Mouse (Mus musculus): Measurements from ENCODE around the gene Glyctk. TPM values are rescaled to one million over a fixed set of nuclear protein-coding genes. Genes with fewer than 3 reads are reported as not detected.
A peak's percentile ranks its signal among the peaks of the same experiment; 100 is the strongest.

The Glyctk gene
- polyA plus RNA-seq, 1 experiment from 2014 or later = 8.6 TPM

DNA sequence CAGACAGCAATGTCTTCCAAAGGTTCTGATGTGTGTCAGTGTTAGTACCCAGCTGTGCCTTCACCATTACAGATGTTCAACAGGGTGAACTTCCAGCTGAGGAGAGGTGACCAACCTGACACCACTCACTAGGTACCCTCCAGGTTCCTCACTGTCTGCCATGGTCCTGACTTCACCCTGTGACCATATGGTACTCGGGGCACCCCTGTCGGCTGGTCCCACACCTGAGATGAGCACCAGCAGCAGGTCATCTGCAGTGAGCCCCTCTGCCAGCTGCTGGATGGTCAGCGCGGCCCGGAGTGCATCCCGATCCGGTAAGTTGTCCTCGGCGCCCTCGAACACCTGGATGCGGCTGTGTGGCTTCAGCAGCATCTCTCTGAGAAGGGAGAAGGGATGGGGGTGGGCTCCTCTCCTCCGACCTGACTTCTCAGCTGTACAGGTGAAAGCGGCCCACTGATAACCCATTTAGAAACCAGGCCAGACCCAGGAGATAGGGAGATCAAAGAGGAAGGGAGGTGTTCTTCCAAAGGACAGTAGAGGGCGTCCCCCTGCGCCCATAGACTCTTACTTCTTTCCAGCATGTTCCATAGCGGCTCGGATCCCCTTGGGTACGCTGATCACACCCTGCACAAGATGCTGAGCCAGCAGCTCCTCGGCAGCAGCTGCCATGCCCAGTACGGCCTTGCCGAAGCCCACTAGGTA, 866 bp downstream of the Glyctk start:
- no peak for ATAC-seq
- WGBS = 79% methylated on average over 21 of the region's 21 CpGs
- H3K4me3 ChIP-seq (ENCODE audit: low read length) = no peak overlapping the region
- H3K36me3 ChIP-seq (ENCODE audit: control insufficient read depth, insufficient read depth, low read length) = no peaks in the 10 kb centered on the region
- H3K27me3 ChIP-seq (replicated peaks; ENCODE audit: control insufficient read depth, insufficient read depth, low read length) = no peaks in the 10 kb centered on the region
- no peaks in the 10 kb centered on the region for H3K9me3 ChIP-seq (ENCODE audit: control insufficient read depth, low read length)
- H3K9ac ChIP-seq (ENCODE audit: low read depth, low read length) = no peak overlapping the region
- H3K27ac ChIP-seq (ENCODE audit: low read length) = no peak overlapping the region
- H3K4me2 ChIP-seq (ENCODE audit: low read depth, low read length) = no peak overlapping the region
- H3K4me1 ChIP-seq (ENCODE audit: control insufficient read depth, insufficient read depth, low read length) = 0 out of 2 replicates have a peak, but pooled peaks cover 3% of the 10 kb centered on the region

DNA sequence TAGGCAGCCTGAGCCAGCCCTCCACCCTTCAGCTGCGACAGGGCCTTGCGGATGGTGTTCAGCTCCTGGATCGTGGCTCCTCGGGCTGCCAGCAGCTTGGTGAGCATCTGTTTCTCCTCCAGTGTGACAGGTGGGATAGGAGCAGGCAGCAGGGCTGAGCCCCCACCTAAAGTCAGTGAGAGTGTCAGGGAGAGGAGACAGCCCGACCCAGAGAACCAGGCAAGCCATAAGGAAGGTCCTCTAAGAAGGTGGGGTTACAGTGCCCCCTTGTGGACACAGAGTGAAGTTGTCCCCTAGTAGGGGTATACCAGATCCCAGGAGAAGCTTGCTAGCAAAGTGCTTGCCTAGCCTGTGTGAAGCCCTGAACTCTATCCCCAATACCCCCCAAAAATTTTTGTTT, 1.5 kb downstream of the Glyctk start:
- Histone ChIP-seq H3K9ac (ENCODE audit: low read depth, low read length) (no peak overlapping the region), H3K27ac (ENCODE audit: low read length) (no peak overlapping the region), H3K4me2 (ENCODE audit: low read depth, low read length) (no peak overlapping the region), H3K27me3 (replicated peaks; ENCODE audit: control insufficient read depth, insufficient read depth, low read length) (no peaks in the 10 kb centered on the region; the same call in 1 of the 2 replicates), H3K4me3 (ENCODE audit: low read length) (no peak overlapping the region), H3K36me3 (ENCODE audit: control insufficient read depth, insufficient read depth, low read length) (no peaks in the 10 kb centered on the region), H3K4me1 (ENCODE audit: control insufficient read depth, insufficient read depth, low read length) (0 out of 2 replicates have a peak, but pooled peaks cover 3% of the 10 kb centered on the region), H3K9me3 (ENCODE audit: control insufficient read depth, low read length) (no peaks in the 10 kb centered on the region)
- 47% methylated on average over 5 of the region's 5 CpGs for WGBS
- no peak for ATAC-seq

DNA sequence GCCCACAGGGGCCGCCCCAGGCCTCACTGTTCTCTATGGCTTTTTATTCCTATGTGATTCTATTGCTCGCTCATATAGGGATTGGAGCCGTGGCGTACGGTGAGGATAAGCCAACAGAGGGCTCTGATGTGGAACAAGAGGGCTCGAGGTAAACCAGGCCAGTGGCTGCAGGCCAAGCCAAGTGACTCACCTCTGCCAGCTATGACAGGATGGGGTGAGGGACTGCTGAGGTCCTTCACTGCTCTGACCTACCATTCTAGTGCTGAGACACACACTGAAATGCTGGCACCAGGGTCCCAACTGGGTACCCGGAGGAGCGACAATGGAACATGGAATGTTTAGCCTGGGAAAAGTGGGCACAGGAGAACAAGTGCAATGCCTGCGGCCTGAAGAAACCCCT, 3.8 kb downstream of the Glyctk start:
- no peaks in the 10 kb centered on the region for H3K9me3 ChIP-seq (ENCODE audit: control insufficient read depth, low read length)
- H3K36me3 ChIP-seq (ENCODE audit: control insufficient read depth, insufficient read depth, low read length) = no peaks in the 10 kb centered on the region
- WGBS = 82% methylated on average over 9 of the region's 9 CpGs
- H3K4me1 ChIP-seq (ENCODE audit: control insufficient read depth, insufficient read depth, low read length) = 0 out of 2 replicates have a peak, but pooled peaks cover 2% of the 10 kb centered on the region
- no peak overlapping the region for H3K4me2 ChIP-seq (ENCODE audit: low read depth, low read length)
- H3K4me3 ChIP-seq (ENCODE audit: low read length) = no peak overlapping the region
- no peak overlapping the region for H3K27ac ChIP-seq (ENCODE audit: low read length)
- H3K27me3 ChIP-seq (replicated peaks; ENCODE audit: control insufficient read depth, insufficient read depth, low read length) = peaks cover 16% of the 10 kb centered on the region
- ATAC-seq = no peak
- no peak overlapping the region for H3K9ac ChIP-seq (ENCODE audit: low read depth, low read length)

DNA sequence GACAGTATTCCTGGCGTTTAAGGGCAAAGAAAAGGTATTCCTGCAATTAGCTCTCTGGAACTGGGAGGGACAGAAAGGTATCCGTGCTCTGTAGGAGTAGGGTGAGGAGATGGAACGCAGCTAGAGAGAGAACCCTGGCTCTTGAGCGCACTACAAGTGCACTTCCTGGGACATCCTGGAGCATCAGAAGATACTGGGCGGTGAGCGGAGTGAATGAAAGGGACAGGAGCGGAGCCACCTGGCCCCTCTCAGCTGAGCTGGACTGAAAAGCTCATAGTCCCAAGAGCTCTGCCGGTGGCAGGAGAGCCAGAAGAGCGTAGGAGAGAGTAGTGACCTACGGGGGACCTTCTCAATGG, 8.6 kb downstream of the Glyctk start:
- H3K9ac ChIP-seq (ENCODE audit: low read depth, low read length) = no peak overlapping the region
- no peak overlapping the region for H3K27ac ChIP-seq (ENCODE audit: low read length)
- peaks cover 32% of the 10 kb centered on the region for H3K27me3 ChIP-seq (replicated peaks; ENCODE audit: control insufficient read depth, insufficient read depth, low read length)
- H3K4me1 ChIP-seq (ENCODE audit: control insufficient read depth, insufficient read depth, low read length) = peaks cover 9% of the 10 kb centered on the region; the same call in 1 of the 2 replicates
- no peak for ATAC-seq
- WGBS = 20% methylated on average over 10 of the region's 10 CpGs
- H3K36me3 ChIP-seq (ENCODE audit: control insufficient read depth, insufficient read depth, low read length) = no peaks in the 10 kb centered on the region
- H3K4me2 ChIP-seq (ENCODE audit: low read depth, low read length) = peak overlapping the region; percentile 56
- peak overlapping the region; percentile 38 for H3K4me3 ChIP-seq (ENCODE audit: low read length)
- no peaks in the 10 kb centered on the region for H3K9me3 ChIP-seq (ENCODE audit: control insufficient read depth, low read length)

DNA sequence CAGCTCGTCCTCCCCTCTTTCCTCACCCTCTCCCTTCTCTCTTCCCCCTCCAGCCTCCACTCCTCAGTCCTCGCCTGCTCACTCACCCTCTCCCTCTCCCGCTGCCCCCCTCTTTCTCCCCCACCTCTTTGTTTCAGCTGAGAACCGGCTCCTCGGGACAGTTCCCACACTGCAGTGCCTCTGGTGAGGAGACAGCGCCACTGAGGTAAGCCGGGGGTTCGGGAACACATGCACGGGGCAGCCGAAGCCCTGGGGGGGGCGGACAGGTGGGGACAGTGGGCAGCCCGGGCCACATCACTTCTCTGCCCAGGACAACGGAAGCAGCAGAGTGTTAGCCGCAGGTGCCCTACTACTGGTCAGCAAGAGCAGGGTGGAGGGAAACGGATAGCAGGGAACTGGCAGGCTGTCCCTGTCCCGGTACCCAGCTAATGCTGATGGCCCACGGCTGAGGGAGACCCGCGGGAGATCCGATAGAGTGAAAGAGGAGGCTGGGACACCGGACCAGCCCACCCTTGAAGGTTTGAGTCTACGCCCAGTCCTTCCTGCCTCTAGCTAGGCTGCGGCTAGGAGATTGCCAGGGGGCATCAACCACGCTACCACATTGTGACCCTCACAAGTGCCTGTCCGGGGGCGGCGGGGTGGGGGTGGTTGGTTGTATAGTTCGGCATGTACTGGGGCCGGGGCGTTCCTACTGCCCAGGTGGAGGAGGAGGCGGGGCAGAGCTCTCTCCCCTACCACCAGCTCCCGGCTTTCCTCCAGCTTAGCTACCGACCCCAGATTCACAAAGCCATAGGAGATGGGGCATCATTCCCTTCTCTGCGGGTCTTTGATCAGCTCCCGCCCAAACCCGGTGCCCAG, 9.2 kb downstream of the Glyctk start:
- Histone ChIP-seq H3K27ac (ENCODE audit: low read length) (no peak overlapping the region), H3K4me3 (ENCODE audit: low read length) (peak overlapping the region; percentile 38), H3K9ac (ENCODE audit: low read depth, low read length) (peak overlapping the region; percentile 54), H3K27me3 (replicated peaks; ENCODE audit: control insufficient read depth, insufficient read depth, low read length) (peaks cover 32% of the 10 kb centered on the region), H3K4me2 (ENCODE audit: low read depth, low read length) (peak overlapping the region; percentile 56), H3K9me3 (ENCODE audit: control insufficient read depth, low read length) (no peaks in the 10 kb centered on the region), H3K36me3 (ENCODE audit: control insufficient read depth, insufficient read depth, low read length) (no peaks in the 10 kb centered on the region), H3K4me1 (ENCODE audit: control insufficient read depth, insufficient read depth, low read length) (peaks cover 9% of the 10 kb centered on the region; the same call in 1 of the 2 replicates)
- WGBS = 1% methylated on average over 35 of the region's 36 CpGs
- peak; percentile 69 for ATAC-seq

DNA sequence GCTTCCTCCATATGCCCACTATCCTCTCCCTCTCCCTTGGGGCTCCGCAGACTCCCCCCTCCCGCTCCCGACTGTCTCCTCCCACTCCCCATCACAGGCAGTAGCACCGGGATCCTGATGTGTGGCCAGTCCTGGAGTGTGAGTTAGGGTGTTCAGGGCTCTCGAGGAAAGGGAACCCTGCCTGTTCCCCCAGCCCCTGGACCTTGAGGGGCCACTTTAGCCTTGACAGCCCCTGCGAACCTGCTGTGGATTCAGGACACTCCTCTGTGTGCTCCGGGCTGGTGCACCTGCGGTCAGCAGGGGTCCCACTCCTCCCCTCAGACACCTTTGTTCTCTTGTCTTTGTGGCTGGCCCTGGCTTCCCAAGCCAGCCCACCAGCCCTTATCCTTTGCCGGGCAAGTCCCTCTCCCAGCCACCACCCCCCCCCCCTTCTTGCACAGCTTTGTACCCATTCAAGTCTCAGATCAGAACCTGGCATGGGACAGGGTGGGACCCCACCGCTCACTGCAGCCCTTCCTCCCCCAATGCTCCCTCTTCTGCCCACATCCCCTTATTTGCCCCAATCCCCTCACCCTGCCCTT, 10.0 kb downstream of the Glyctk start:
- ATAC-seq = no peak

DNA sequence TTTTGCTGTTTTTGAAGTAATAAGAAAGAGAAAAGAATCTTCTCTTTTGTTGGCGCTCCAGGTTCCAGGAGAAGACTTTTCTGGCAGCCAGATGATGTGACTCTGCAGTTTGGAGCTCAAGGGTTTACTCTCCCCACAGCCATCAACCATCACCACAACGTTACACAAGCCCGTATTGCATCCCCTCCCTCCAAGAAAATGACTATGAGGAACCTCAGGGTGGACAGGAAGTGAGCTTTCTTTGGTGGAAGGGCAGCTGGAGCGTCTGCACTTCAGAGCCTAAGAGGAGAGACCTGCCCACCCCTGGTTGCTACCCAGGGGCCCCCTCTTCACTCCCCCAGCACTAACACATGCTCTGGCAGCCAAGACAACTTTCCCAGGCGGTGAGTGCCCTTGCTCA, 10.7 kb downstream of the Glyctk start:
- Histone ChIP-seq H3K4me2 (ENCODE audit: low read depth, low read length) (no peak overlapping the region), H3K9ac (ENCODE audit: low read depth, low read length) (no peak overlapping the region), H3K9me3 (ENCODE audit: control insufficient read depth, low read length) (no peaks in the 10 kb centered on the region), H3K27ac (ENCODE audit: low read length) (no peak overlapping the region), H3K4me3 (ENCODE audit: low read length) (no peak overlapping the region), H3K36me3 (ENCODE audit: control insufficient read depth, insufficient read depth, low read length) (no peaks in the 10 kb centered on the region), H3K4me1 (ENCODE audit: control insufficient read depth, insufficient read depth, low read length) (peaks cover 9% of the 10 kb centered on the region; the same call in 1 of the 2 replicates), H3K27me3 (replicated peaks; ENCODE audit: control insufficient read depth, insufficient read depth, low read length) (peaks cover 32% of the 10 kb centered on the region)
- WGBS = 35% methylated on average over 5 of the region's 5 CpGs
- no peak for ATAC-seq

More for the DNA sequence above, 10.0 kb downstream of the Glyctk start:
- Histone ChIP-seq H3K4me2 (ENCODE audit: low read depth, low read length) (peak overlapping the region; percentile 56; the same call in 1 of the 2 replicates), H3K9ac (ENCODE audit: low read depth, low read length) (no peak overlapping the region), H3K27ac (ENCODE audit: low read length) (no peak overlapping the region), H3K27me3 (replicated peaks; ENCODE audit: control insufficient read depth, insufficient read depth, low read length) (peaks cover 32% of the 10 kb centered on the region), H3K36me3 (ENCODE audit: control insufficient read depth, insufficient read depth, low read length) (no peaks in the 10 kb centered on the region), H3K4me3 (ENCODE audit: low read length) (peak overlapping the region; percentile 38; the same call in 1 of the 2 replicates), H3K9me3 (ENCODE audit: control insufficient read depth, low read length) (no peaks in the 10 kb centered on the region), H3K4me1 (ENCODE audit: control insufficient read depth, insufficient read depth, low read length) (peaks cover 9% of the 10 kb centered on the region; the same call in 1 of the 2 replicates)
- WGBS = 5% methylated on average over 10 of the region's 10 CpGs

DNA sequence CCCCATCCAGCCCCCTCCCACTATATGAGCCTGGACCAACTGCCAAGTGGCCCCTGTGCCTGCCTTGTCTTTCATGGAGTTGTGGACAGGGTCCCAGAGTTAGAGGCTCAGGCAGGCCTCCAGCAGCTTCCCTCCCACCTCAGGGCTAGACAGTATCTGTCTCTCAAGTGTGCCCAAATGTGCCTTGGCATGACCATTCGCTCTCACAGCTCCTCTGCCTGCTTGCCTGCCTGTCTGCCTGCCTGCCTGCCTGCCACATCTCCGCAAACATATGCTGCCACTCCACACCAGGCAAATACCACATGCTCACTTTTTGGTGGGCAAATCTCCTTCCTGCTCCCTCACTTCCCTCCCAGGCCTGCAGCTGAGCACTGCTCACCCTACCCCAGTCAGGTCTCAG, 12.4 kb downstream of the Glyctk start:
- H3K36me3 ChIP-seq (ENCODE audit: control insufficient read depth, insufficient read depth, low read length) = no peaks in the 10 kb centered on the region
- no peak for ATAC-seq
- WGBS = 84% methylated on average over 2 of the region's 2 CpGs

DNA sequence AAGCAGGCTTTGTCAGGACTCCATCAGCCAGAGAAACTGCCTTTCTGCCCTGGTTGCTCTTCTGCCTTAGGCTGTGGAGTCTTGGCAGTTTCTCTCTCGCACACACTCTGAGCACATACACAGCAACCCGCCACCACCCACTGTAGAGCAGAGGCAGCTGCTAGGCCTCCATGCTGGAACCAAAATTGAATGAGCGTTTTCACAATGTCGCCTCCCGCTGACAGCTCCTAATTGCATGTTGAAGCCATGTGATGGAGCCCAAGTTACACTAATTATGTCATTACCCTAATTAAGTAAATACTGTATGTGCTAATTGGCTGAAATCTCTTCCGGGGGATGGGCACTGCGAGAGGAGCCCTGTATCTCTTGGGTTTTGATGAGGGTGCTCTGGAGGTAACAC, 13.8 kb downstream of the Glyctk start:
- H3K4me2 ChIP-seq (ENCODE audit: low read depth, low read length) = no peak overlapping the region
- peaks cover 9% of the 10 kb centered on the region; the same call in 1 of the 2 replicates for H3K4me1 ChIP-seq (ENCODE audit: control insufficient read depth, insufficient read depth, low read length)
- peaks cover 17% of the 10 kb centered on the region; the same call in 1 of the 2 replicates for H3K27me3 ChIP-seq (replicated peaks; ENCODE audit: control insufficient read depth, insufficient read depth, low read length)
- H3K27ac ChIP-seq (ENCODE audit: low read length) = no peak overlapping the region
- no peaks in the 10 kb centered on the region for H3K36me3 ChIP-seq (ENCODE audit: control insufficient read depth, insufficient read depth, low read length)
- H3K9me3 ChIP-seq (ENCODE audit: control insufficient read depth, low read length) = no peaks in the 10 kb centered on the region
- no peak overlapping the region for H3K4me3 ChIP-seq (ENCODE audit: low read length)
- no peak overlapping the region for H3K9ac ChIP-seq (ENCODE audit: low read depth, low read length)
- 82% methylated on average over 7 of the region's 7 CpGs for WGBS
- no peak for ATAC-seq

More for the DNA sequence above, 12.4 kb downstream of the Glyctk start:
- peaks cover 31% of the 10 kb centered on the region for H3K27me3 ChIP-seq (replicated peaks; ENCODE audit: control insufficient read depth, insufficient read depth, low read length)
- no peak overlapping the region for H3K4me2 ChIP-seq (ENCODE audit: low read depth, low read length)
- H3K9me3 ChIP-seq (ENCODE audit: control insufficient read depth, low read length) = no peaks in the 10 kb centered on the region
- H3K4me1 ChIP-seq (ENCODE audit: control insufficient read depth, insufficient read depth, low read length) = peaks cover 9% of the 10 kb centered on the region; the same call in 1 of the 2 replicates
- H3K27ac ChIP-seq (ENCODE audit: low read length) = no peak overlapping the region
- H3K4me3 ChIP-seq (ENCODE audit: low read length) = no peak overlapping the region
- no peak overlapping the region for H3K9ac ChIP-seq (ENCODE audit: low read depth, low read length)

All from intestine, embryonic 16.5 days (tissue).